Mouse (Mus musculus): ENCODE results near the gene Sgta. TPM values are rescaled to one million over a fixed set of nuclear protein-coding genes. Genes with fewer than 3 reads are reported as not detected.

Sgta gene
- polyA plus RNA-seq, 1 experiment from 2014 or later = 129 TPM

DNA sequence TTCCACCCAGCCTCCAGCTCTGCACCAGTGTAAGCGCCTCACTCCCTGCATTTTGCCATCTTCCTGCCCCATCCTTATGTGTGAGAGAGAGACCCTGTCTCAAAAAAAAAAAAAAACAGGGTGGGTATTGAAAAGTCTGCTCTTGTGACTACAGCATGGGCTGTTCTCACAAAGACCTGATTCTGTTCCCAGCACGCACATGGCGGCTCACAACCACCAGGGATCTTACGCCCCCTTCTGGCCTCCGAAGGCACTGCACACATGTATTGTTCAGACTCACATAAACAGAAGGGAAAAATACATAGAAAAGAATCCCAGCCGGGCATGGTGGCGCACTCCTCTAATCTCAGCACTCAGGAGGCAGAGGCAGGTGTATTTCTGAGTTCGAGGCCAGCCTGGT is 37.2 kb downstream of the Sgta start:
- in situ Hi-C loops (cut with MboI; ENCODE audit: low pct_unique_long_range_greater_than_20kb) = no loop called here
- ChIA-PET POLR2A (no interaction called here), CTCF (interaction anchor here (1.0 to 1.4 kb wide), 3 partner anchors 9 to 59 kb away, joined by 3 to 6 read pairs (median 3); no protein-coding TSS in a partner anchor)
- ATAC-seq (no peak), DNase-seq (ENCODE audit: low read depth, low spot score) (no peak)
- TF ChIP-seq CTCF (IDR thresholded peaks at IDR 0.05) = no peak
- H3K27me3 ChIP-seq = peaks cover 5% of the 10 kb centered on the region

- no peak for DNase-seq (ENCODE audit: low read depth, low spot score)
- CTCF ChIA-PET = interaction anchor here (1.0 to 1.4 kb wide), 3 partner anchors 10 to 60 kb away, joined by 3 to 6 read pairs (median 3); no protein-coding TSS in a partner anchor
- TF ChIP-seq CTCF (IDR thresholded peaks at IDR 0.05) = no peak
- ATAC-seq = no peak
- in situ Hi-C loops (cut with MboI; ENCODE audit: low pct_unique_long_range_greater_than_20kb) = no loop called here
- H3K27me3 ChIP-seq = peaks cover 5% of the 10 kb centered on the region
- POLR2A ChIA-PET = no interaction called here
Observed at GRCm38 (mm10) chr10:81021547-81022110, 38.4 kb downstream of the Sgta start.

- POLR2A ChIA-PET = no interaction called here
- CTCF ChIA-PET = no interaction called here
- ATAC-seq = no peak
Observed at GRCm38 (mm10) chr10:81020207-81020606, 39.8 kb downstream of the Sgta start.

DNA sequence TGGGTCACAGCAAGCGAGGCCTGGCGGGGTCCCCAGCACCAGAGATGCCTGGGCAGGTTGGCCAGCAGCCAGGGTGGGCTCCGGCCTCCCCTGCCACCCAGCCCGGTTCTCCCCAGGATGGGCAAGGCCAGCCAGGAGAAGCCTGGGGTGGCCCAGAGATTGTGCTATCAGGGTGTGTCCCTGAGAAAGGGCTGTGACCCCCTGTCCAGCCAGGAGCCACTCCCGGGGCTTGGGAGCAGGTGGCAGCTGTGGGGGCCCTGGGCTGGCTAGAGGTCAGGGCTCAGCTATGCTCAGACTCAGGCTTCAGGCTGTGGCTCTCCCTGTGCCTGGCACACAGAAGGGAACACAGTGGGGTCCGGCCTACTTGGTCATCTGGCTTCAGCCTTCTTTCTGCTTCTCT is 40.3 kb downstream of the Sgta start:
- ATAC-seq (no peak), DNase-seq (ENCODE audit: low read depth, low spot score) (no peak)
- in situ Hi-C loops (cut with MboI; ENCODE audit: low pct_unique_long_range_greater_than_20kb) = no loop called here
- ChIA-PET CTCF (no interaction called here), POLR2A (no interaction called here)
- H3K27me3 ChIP-seq = peaks cover 5% of the 10 kb centered on the region
- TF ChIP-seq CTCF (IDR thresholded peaks at IDR 0.05) = no peak

More at GRCm38 (mm10) chr10:81020207-81020606, 39.8 kb downstream of the Sgta start:
- DNase-seq (ENCODE audit: low read depth, low spot score) = no peak
- H3K27me3 ChIP-seq = peaks cover 5% of the 10 kb centered on the region
- no peak for TF ChIP-seq CTCF (IDR thresholded peaks at IDR 0.05)
- in situ Hi-C loops (cut with MboI; ENCODE audit: low pct_unique_long_range_greater_than_20kb) = no loop called here

GRCm38 (mm10) chr10:81018326-81018725 is 41.7 kb downstream of the Sgta start:
- ChIA-PET CTCF (interaction anchor here (0.7 to 3.0 kb wide), 3 partner anchors 8 to 28 kb away, joined by 3 to 14 read pairs (median 3); no protein-coding TSS in a partner anchor), POLR2A (no interaction called here)
- in situ Hi-C loops (cut with MboI; ENCODE audit: low pct_unique_long_range_greater_than_20kb) = no loop called here
- ATAC-seq = no peak
- no peak for TF ChIP-seq CTCF (IDR thresholded peaks at IDR 0.05)
- peaks cover 5% of the 10 kb centered on the region for H3K27me3 ChIP-seq
- DNase-seq (ENCODE audit: low read depth, low spot score) = no peak

- in situ Hi-C loops (cut with MboI; ENCODE audit: low pct_unique_long_range_greater_than_20kb) = no loop called here
- DNase-seq (ENCODE audit: low read depth, low spot score) = no peak
- H3K27me3 ChIP-seq = no peaks in the 10 kb centered on the region
- ChIA-PET CTCF (interaction anchor here (1.0 to 3.0 kb wide), 3 partner anchors 10 to 28 kb away, joined by 3 to 14 read pairs (median 4); no protein-coding TSS in a partner anchor), POLR2A (no interaction called here)
- TF ChIP-seq CTCF (IDR thresholded peaks at IDR 0.05) = no peak
- no peak for ATAC-seq
Observed at GRCm38 (mm10) chr10:81016645-81017044, 43.3 kb downstream of the Sgta start.

- ChIA-PET POLR2A (no interaction called here), CTCF (interaction anchor here (1.7 to 3.0 kb wide), 2 partner anchors 11 to 14 kb away, joined by 4 to 14 read pairs; no protein-coding TSS in a partner anchor)
- in situ Hi-C loops (cut with MboI; ENCODE audit: low pct_unique_long_range_greater_than_20kb) = no loop called here
- no peak for ATAC-seq
- TF ChIP-seq CTCF (IDR thresholded peaks at IDR 0.05) = no peak
- H3K27me3 ChIP-seq = no peaks in the 10 kb centered on the region
- DNase-seq (ENCODE audit: low read depth, low spot score) = no peak
Observed at GRCm38 (mm10) chr10:81015666-81016065, 44.3 kb downstream of the Sgta start.

DNA sequence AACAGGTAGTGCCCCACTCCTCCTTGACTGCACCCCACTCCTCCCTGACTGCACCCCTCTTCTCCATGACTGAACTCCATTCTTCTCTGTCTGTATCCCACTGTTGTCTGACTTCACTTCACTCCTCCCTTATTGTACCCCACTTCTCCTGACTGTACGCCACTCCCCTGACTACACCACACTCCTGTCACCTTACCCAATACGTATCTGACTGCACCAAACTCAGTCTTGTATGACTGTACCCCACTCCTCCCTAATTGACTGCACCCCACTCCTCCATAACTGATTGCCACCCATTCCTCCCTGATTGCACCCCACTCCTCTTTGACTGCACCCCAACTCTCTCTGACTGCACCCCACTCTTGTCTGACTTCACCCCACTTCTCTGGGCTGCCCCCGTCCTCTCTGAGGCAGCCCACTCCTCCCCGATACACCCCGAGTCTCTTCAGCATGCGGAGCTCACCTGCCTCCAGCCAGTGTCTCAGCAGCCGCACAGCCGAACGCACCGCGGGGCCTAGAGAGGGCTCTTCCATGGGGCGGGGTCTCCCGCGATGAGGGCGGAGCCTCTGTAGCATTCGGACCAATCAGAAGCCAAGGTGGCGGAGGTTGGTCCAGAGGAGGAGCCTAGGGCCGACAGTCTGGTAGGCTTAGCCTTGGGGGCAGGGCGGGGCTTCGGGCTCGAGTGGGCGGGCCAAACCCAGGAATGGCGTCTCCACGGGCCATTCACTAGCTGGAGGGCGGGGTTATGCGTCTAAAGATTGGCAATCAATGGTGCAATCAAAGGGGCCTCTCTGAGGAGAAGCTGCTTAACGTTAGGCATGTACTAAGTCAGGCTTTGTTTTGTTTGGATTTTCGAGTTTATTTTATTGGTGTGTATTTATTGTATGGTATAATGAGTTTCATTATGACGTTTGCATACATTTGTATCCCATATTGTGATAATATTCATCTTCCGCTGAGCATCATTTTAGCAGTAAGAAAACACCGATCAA is 45.3 kb downstream of the Sgta start, which contains the start of gene Gng7:
Gene Gng7, minus strand, starts transcription at position 553 of the 992 bp plus-strand sequence.
- ChIA-PET POLR2A (no interaction called here), CTCF (interaction anchor here (1.0 to 1.7 kb wide), 2 partner anchors 13 to 23 kb away, joined by 3 to 4 read pairs; partner anchors contain the start of gene Slc39a3)
- DNase-seq (ENCODE audit: low read depth, low spot score) (peak; percentile 81), ATAC-seq (peak; percentile 86)
- in situ Hi-C loops (cut with MboI; ENCODE audit: low pct_unique_long_range_greater_than_20kb) = no loop called here
- H3K27me3 ChIP-seq = no peaks in the 10 kb centered on the region
- no peak for TF ChIP-seq CTCF (IDR thresholded peaks at IDR 0.05)

- POLR2A ChIA-PET = no interaction called here
Observed at GRCm38 (mm10) chr10:81010851-81011250, 49.1 kb downstream of the Sgta start.

DNA sequence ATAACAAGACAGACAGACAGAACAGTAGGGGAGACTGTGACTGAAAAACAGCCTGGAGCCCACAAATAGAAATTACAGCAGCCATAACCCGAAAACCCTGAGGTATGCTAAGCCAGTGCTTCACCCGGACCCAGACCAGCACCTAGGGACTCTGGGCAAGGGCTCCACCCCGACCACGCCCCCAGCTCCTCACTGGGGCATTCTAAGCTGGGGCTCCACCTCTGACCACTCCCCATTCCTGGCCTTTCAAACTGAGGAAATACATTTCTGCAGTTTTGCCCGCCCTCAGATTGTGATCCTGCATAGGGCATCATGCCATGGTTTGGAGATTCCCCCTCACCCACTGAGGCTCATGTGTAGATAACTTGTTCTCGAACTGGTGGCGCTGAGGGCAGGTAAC is 52.7 kb downstream of the Sgta start:
- no peaks in the 10 kb centered on the region for H3K27me3 ChIP-seq
- CTCF ChIA-PET = no interaction called here
- no peak for DNase-seq (ENCODE audit: low read depth, low spot score)
- ATAC-seq = no peak
- TF ChIP-seq CTCF (IDR thresholded peaks at IDR 0.05) = no peak
- in situ Hi-C loops (cut with MboI; ENCODE audit: low pct_unique_long_range_greater_than_20kb) = no loop called here
- POLR2A ChIA-PET = no interaction called here

More at GRCm38 (mm10) chr10:81010851-81011250, 49.1 kb downstream of the Sgta start:
- ATAC-seq (no peak), DNase-seq (ENCODE audit: low read depth, low spot score) (no peak)
- no peaks in the 10 kb centered on the region for H3K27me3 ChIP-seq
- CTCF ChIA-PET = interaction anchor here (1.2 kb wide), 1 partner anchor 16 kb away, joined by 3 read pairs; no protein-coding TSS in a partner anchor
- in situ Hi-C loops (cut with MboI; ENCODE audit: low pct_unique_long_range_greater_than_20kb) = no loop called here
- TF ChIP-seq CTCF (IDR thresholded peaks at IDR 0.05) = no peak

Data from Patski (cell line).